Mouse (Mus musculus): ENCODE results near the gene Garnl3. TPM values are rescaled to one million over a fixed set of nuclear protein-coding genes. Genes with fewer than 3 reads are reported as not detected.
"Not testable (repeated sequence)": the region's sequence is repeated elsewhere in the genome, so short reads cannot be mapped to it uniquely, and the experiment has no call there.

Gene Garnl3
- total RNA-seq, 2 experiments from 2014 or later, result 46.0 to 65.4 TPM

DNA sequence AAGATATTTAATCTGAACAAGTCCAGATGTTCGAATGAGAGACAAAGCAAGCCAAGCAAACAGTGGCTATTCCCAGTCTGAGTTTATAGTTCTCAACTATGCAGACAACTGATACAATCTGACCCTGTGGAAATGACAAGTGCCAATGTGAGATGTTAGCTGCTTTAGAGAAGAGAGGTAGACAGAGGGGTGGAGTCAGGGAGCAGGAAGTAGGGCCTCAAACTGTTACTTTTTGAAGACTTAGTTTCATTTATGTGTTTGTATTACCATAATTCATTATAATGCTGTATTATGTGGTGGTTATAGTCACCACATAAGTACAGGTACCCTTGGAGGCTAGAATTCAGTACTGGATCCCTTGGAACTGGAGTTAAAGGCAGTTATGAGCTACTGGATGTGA, 96.2 kb downstream of the Garnl3 start:
- no peak for DNase-seq (ENCODE audit: low spot score in 2 of 2)

DNA sequence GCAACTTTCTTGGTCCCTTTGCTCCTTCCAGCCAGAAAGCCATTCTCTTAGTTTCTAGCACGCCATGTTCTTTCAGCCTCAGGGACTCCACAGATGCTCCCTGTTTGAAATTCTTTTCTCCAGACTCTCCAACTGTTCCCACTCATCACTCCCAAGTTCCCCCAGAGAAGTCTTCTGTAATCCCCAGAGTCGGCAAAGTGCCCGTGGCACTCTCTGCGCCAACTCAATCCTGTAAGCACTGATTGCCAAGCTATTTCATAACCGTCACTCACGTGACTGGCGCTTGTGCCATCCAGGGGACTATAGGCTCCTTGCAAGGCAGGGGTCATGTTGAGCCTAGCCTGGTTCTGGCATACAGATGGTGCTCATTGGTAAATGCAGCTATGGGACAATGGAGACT, 98.2 kb downstream of the Garnl3 start:
- DNase-seq (ENCODE audit: low spot score in 2 of 2), result peak; percentile 63 to 80

DNA sequence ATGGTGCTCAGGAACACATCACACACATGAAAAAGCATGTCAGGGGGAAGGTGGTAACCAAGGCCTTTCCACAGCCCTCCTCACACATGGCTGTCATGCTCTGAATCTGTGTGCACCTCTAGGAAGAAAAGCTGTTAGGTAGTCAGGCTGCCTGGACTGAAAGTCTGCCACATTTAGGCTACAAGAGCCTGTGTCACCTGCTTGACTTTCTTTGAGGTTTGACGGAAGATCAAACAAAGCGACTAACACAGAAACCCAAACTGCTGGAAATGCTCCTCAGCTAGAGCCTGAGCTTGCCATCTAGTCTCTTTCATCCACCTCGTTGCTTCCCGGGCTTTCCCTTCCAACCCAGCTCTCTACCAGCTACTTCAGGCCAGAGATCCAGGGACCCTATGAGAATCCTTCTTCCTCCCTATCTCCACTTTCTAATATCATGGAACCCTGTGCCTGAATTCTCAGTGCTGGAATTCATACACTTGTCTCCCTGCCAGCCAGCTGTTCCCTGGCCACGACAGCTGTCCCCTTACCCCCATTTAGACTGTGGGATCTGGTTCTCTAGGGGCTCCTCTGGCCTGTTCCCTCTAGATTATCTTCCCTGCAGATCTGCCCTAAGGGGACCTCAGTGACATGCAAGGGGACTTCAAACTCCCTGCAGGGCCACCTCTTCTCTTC, 98.9 kb downstream of the Garnl3 start:
- no peak for DNase-seq (ENCODE audit: low spot score in 2 of 2)

DNA sequence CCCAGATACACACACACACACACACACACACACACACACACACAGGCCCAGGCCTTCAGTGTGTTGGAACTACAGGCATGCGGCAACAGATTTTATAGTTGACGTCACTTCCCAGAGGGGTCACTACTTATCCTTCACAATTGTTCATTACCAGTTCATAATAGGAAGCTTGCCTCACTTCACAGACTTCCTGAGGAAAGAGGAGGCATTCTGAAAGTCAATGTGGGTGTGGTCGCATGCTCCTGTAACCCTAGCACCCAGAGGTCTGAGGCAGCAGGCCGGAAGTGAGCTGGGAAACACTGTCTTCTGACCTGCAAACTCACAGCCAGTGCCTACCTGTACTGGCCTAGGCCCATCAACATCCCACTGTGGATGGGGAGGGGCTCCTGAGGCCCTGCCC, 106.4 kb downstream of the Garnl3 start:
- DNase-seq (ENCODE audit: low spot score in 2 of 2), result no peak

DNA sequence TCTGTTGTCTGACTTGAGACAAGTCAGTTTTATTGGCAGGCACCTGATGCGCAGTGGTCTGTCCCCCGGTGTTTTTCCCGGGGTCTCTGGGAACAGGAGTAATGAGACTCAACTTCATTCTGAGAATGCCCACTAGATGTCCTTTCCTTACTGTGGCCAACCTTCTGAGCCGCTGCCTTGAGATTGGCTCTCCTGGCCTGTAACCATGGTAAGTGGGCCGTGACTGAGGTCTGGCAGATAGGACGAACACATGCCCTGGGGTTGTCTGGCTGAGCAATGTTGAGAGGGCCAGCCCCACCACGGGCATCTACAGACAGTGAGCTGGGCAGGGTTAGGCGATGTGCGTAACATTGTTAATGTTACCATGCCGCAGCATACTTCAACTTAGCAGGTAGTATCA, 106.9 kb downstream of the Garnl3 start:
- DNase-seq (ENCODE audit: low spot score in 2 of 2), result no peak

DNA sequence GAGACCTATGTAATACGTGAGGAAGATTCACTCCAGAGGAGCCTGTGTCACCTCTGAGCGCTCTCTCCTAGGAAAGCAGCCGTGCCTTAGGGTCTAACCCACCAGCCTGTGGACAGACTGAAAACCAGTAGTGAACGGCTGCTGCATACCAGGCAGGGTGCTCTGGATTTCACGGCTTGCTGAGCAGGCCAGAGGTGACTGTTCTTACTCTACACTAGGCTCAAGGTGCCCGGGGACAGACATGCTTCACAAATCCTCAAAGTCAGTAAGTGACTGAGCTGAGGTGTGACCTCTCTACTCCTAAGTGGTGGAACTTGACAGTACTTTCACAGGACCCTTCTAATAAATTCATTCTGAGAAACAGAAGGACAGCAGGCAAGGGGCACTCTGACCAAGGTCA, 108.6 kb downstream of the Garnl3 start:
- no peak for DNase-seq (ENCODE audit: low spot score in 2 of 2)

DNA sequence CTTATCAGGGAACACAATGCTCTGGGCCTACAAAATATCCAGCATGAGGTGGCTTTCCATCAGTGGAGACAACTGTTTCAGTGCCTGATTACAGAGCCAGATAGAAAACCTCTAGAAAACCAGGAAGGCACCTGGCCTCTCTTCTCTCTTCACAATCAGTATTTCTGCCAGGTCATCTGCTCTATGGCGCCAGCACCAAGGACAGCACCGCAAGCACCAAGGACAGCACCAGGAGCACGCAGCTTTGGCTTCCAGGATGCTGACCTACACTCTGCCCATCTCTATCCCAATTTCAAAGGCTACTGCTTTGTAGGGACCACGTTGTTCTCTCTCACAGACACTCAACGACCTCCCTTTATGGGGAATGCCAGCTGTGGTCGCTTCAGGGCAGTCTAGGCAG, 113.4 kb downstream of the Garnl3 start:
- DNase-seq (ENCODE audit: low spot score in 2 of 2), result no peak

DNA sequence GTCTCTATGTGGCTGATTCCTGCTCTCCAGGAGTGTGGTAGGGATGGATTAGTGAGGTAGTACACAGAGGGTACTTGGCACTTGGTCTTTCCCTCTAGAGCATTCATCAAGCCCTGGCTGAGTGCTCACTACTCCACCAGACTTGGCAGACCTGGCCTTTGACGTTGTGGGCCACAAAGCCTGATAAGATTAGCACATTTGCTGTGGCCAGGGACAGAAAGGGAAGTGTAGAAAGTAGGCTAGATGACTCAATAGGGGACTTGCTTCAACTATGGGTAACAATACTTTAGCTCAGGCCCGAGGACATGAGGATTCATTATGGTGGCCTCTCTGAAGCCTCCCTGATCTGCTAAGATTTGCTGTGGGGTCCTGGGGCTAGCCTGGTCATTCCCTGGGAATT, 114.3 kb downstream of the Garnl3 start:
- no peak for DNase-seq (ENCODE audit: low spot score in 2 of 2)

DNA sequence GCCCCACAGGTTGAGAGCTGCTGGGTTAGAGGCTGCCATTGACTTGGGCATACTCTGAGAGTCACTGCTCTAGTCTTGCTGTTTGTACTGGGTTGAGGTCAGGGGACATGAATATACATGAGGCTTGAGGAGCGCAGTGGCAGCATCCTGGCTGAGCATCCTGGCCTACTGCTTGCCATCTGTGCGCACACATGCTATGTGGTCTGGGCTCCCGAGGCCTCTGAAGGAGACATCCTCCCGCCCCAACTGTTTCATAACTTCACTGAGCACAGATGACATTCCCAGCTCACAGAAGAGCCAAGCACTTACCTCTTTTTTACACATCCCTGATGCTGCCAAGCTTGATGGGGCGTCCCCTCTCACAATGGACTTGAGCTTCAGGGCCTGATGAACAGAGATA, 116.6 kb downstream of the Garnl3 start:
- peak in 1 of 2 experiments; percentile 54 for DNase-seq (ENCODE audit: low spot score in 2 of 2)

DNA sequence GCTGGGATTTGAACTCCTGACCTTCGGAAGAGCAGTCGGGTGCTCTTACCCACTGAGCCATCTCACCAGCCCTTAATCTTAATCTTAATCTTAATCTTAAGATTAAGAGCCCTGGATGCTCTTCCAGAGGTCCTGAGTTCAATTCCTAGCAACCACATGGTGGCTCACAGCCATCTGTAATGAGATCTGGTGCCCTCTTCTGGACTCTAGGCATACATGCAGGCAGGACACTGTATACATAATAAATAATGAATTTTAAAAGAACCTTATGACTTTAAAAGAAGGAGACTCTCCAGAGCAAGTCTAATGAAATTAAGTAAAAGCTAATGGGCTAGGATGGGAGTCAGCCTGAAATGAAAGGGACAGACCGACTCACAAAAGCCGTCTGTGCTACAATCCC, 122.4 kb downstream of the Garnl3 start:
- DNase-seq (ENCODE audit: low spot score in 2 of 2), result not testable (repeated sequence)

DNA sequence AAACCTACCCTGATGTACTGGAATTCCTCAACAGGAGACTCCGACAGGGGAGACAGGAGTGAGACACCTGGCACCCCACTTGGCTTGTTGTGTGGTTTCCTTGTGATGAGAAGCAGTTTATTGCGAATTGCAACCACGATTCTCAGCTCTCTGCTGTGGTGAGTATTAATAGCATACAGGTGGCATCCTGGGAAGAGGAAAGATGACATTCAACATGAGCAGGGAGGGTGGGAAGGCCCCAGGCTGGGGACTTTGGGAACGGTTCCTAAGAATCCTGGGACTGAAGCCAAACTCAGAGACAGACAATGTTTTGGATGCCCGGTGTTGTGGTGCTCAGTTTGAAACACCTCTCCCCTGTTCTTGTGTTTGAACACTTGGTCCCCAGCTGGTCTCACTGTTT, 126.4 kb downstream of the Garnl3 start:
- DNase-seq (ENCODE audit: low spot score in 2 of 2), result peak in 1 of 2 experiments; percentile 63

DNA sequence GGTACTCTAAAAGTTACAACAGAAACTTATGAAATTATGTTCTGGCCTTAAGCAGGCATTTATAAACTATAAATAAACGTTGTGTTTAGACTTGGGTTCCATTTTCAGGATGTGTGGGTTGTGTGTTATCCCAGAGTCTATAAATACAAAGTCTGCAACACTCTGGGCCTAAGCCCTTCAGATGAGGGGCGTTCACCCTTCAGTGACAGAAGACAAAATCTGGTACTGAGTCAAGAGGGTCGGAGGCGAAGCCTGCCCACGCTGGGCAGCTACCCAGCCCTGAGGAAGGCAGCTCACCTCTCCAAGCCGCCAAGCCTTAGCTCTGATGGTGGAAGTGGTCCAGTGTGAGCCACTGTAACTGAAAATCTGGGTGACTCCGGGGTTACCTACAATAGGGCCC, 129.3 kb downstream of the Garnl3 start:
- no peak for DNase-seq (ENCODE audit: low spot score in 2 of 2)

DNA sequence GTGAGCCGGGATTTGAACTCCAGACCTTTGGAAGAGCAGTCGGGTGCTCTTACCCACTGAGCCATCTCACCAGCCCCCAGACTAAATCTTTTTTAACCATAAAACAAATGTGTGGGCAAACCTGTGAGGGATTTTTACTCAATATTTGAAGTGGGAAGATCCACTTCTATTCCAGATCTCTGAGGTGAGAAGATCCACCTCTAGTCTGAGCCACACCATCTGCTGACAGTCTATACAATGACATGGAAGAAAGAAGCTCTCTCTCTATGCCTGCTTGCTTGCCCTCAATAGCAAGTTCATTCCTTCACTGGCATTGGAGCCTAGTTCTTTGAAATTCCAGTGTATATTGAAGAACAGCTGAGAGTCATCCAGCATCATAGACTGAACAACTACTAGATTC, 131.7 kb downstream of the Garnl3 start:
- no peak for DNase-seq (ENCODE audit: low spot score in 2 of 2)

DNA sequence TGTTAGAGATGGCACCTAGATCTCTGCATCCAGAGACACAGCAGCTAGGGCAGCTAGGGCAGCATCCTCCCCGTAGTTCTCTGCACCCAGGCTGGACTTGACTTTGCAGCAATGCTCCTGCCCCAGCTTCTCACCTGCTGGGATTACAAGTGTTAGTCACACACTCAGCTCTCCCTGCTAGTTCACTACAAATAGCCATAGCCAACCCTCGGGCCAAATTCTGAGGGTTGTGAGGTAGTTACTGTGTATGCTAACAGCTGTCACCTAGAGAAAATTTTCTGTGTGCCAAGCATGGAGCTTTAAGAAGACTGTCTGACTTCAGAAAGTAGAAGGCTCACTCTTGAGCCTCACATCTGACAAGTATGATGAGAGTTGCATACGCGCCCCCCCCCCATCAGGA, 133.7 kb downstream of the Garnl3 start:
- DNase-seq (ENCODE audit: low spot score in 2 of 2), result no peak

DNA sequence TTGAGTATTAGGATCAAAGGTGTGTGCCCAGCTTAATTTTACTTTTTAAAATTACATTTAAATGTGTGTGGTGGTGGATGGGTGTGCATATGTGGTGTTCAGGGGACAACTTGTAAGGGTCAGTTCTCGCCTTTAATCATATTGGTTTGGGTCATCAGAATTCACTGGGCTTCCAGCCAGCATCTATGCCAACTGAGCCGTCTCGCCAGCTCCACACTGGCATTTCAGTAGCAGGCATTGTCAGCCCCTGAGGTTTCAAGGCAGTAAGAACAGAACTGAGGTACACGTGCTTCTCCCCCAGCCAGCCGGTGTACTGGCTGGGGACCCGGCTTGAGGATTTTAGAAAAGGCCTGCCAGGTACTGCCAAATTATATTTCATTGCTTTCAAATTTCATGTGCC, 134.4 kb downstream of the Garnl3 start:
- DNase-seq (ENCODE audit: low spot score in 2 of 2), result no peak

DNA sequence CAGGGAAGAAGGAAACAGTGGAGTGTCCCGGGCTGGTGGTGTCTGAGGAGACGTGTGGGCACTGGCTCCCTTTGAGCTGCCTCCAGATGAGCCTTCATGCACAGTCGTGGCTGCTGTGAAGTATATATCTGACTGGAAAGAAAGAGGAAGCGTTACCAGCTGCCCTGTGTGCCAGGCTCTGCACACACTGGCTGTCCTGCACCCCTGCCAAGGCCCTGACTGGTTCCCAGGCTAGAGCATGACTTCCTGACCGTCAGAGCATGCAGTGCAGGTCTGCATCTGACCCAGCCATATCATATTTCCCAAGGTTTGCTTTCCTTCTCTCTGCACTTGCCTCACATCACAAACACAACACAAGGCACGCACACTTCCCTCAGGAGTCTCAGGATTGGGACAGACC, 139.3 kb downstream of the Garnl3 start:
- DNase-seq (ENCODE audit: low spot score in 2 of 2), result no peak

DNA sequence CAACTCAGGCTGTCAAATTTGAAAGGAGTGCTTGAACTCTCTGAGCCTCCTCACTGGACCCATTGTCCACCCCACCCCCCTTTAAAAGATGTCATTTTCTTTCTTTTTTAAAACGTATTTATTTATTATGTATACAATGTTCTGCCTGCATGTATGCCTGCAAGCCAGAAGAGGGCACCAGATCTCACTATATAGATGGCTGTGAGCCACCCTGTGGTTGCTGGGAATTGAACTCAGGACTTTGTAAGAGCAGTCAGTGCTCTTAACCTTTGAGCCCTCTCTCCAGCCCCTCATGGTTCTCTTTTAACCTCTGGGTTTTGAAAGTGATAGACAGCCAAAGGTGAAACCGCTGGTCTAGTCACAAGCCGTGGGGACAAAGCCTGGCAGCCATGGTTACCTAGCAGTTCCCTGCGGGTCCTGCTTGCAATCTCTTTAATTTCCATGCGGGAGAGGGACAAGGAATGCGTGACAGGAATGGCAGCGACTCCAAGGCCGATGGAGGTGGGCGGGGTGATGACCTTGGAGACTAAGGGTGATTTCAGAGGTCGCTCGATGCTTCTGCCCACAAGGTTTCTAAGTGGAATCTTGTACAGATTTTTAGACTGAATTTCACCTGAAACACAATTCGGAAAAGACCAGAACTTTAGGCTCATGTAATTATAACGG, 141.2 kb downstream of the Garnl3 start:
- no peak for DNase-seq (ENCODE audit: low spot score in 2 of 2)

DNA sequence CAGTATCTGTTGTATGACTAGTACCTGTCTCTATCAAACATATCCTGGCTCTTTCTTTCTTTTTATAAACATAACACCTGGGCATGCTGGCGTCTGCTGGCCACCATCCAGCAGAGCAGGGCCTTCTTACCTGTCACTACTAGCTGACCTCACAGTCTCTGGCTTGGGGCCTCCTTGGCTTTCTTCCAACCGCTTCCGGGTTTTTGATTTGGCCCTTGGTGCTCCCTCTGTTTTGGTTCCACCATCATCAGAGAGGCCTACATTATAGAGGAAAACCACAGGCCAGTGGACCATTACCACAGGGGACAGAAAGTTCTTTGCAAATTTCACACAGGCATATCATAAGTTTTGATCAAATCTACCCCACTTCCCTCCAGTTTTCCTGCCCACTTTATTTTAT, 142.1 kb downstream of the Garnl3 start:
- DNase-seq (ENCODE audit: low spot score in 2 of 2), result no peak

DNA sequence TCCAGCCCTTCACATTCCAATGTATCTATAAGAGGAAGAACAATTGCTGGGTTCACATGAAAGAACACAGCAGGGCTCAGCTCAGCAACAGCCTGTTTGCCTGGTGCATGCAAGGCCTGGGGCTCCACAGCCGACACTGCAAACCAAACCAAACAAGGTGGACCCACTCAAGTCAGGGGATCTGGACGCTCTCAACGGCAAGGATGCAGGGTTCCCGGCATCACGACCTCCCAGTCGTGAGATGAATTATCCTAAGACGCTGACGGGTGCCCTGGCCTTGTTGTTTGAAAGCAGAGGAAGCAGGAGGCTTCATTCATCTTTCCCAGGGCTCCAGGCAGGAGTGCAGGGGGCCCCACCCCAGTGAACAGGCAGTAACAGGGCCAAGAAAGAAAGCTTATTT, 145.6 kb downstream of the Garnl3 start:
- DNase-seq (ENCODE audit: low spot score in 2 of 2), result no peak

DNA sequence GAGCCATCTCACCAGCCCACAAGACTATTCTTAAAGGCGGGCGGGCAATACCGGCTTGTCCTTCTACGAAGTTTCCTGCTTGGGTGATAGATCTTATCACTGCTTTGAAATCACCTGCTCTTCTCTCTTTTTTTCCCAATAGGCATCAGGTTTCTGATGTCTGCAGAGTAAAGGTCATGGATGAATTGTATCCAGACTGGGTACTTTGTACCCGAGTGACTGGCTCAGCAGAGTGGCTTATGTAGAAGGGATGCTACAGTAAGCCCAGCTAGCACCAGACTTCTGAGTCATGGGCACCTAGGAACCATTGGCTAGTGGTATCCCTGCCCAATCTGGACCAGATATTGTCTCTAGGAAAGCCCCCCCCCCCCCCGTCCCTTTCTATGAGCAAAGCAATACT, 147.8 kb downstream of the Garnl3 start:
- no peak for DNase-seq (ENCODE audit: low spot score in 2 of 2)

DNA sequence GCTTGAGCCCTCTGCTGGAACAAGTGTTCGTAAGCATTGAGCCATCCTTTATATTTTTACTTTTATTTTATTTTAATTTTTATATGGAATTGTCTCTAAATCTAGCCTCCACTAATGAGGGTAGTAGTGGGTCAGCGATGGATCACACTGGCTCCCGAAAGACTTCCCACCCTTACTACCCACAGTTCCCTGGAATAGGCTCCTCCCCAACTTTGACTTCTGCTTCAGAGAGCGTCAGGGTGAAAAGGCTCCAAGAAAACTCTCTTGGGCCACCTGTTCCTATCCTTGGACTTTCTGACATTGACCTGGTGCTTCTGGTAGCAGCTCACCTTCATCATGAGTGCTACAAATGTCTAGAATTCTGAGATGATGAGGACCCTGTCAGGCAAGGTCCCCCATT, 148.8 kb downstream of the Garnl3 start:
- DNase-seq (ENCODE audit: low spot score in 2 of 2), result no peak

DNA sequence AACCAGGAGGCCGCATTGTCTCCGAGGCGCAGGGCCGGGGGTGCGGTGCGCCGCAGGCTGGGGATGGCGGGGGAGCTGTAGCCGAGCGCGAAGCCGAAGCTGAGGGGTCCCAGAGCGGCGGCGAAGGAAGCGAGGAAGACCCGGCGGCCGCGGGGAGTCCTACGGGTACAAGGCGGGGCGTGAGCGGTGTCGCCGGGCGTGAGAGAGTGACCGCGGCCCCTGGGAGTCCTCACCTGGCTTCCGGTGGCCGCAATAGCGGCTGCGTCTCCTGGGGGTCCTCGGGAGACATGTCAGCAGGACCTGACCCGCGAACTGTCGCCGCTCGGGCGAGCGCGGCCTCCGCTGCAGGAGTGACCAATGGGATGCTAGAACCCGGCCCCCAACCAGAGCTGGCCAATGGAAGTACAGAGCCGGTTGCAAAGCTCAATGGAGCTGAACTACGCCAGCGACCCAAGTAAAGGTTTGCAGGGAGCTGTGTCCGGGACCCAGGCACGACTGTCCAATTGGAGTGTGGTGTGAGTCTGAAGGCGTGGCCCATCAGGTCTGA, 149.7 kb downstream of the Garnl3 start, which contains the start of gene Slc2a8:
TSS of gene Slc2a8 (minus strand) at position 359 of the 547 bp plus-strand sequence.
- peak; percentile 84 to 95 for DNase-seq (ENCODE audit: low spot score in 2 of 2)

DNA sequence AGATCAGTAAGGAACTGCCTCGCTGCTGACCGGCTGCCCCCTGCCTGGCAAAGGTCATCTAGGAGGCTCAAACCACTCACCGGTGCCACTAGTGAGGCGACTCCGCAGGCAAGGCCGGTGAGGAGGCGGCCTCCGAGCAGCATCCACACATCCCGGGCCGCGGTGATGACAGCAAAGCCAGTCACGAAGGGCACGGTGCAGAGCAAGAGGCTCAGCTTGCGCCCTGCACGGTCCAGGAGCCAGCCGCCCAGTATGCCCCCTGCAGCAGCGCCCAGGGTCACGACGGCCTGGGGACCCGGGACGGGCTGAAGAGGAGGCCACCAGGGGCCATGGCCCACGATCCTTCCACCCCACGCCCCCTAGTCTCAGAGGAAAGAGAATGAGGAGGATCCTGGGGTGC, 150.2 kb downstream of the Garnl3 start:
- no peak for DNase-seq (ENCODE audit: low spot score in 2 of 2)
